Mouse (Mus musculus): ENCODE data around the gene Paxip1. TPM values are rescaled to one million over a fixed set of nuclear protein-coding genes. Genes with fewer than 3 reads are reported as not detected.
A peak's percentile ranks its signal among the peaks of the same experiment; 100 is the strongest.

Gene Paxip1
- total RNA-seq, 2 experiments from 2014 or later, result 36.3 to 62.7 TPM

DNA sequence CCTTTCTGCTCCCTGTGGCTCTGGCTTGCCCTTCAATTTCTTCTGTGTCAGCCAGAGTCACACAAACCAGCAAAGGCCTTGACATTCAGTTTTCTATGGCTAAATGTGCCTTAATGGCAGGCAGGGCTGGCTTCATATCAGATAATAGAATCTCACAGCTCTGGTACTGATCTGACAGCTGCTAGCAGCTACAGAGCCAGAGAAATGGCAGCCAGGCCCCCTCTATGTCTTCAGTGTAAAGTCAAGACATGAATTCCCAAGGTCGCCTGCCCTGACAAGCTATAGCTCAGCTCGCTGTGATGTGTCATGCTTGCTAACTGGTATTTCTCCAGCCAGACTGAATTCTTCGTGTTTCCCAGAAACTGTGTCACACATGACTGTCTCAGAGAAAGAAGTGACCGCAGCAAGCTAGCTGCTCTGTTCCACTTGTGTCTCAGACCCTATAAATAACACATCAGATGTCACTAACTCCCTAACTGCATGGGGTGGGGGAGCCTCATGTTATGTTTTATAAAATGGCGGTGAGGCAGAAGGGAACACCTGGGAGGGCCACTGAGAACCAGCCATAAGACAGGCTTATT is 59.1 kb downstream of the Paxip1 start:
- ATAC-seq (replicated peaks; ENCODE audit: low FRiP score, low TSS enrichment, poor library complexity, severe bottlenecking), result no peak

DNA sequence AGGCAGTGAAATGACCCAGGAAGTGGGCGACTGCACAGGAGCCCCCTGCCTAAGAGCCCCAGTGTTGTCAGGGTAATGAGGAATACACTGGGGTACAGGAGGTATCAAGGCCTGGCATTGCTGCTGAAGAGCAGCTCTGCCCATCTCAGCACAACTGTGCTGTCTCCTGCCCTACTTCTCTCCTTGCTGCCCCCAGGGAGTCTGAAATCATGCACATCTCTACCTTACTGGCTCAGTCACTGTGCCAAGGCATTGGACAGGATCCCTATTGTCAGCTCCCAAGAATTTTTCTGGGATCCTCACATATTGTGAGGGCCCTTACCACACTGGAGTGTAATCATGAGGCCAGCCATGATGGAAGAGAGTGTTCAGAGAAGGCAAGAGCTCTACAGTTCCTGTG is 60.1 kb downstream of the Paxip1 start:
- ATAC-seq (replicated peaks; ENCODE audit: low FRiP score, low TSS enrichment, poor library complexity, severe bottlenecking), result no peak

DNA sequence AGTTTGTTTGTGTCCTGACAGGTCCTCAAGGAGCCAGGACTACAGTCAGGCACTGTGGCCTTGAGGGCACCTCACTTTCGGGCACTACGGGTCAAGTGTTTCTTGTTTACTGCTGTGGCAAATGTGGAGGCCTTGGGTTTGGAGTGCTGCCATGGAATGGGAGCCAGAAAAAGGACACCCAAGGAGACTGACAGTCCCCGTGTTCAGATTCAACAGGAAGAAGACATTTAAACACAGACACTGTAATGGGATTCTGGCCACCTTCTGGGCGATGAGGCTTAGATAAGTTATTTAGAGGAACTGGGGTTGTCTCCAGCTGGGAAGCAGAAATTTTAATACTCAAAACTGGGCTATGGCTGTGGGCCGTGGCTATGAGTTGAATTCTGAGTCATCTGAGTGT is 60.8 kb downstream of the Paxip1 start:
- ATAC-seq (replicated peaks; ENCODE audit: low FRiP score, low TSS enrichment, poor library complexity, severe bottlenecking), result no peak

DNA sequence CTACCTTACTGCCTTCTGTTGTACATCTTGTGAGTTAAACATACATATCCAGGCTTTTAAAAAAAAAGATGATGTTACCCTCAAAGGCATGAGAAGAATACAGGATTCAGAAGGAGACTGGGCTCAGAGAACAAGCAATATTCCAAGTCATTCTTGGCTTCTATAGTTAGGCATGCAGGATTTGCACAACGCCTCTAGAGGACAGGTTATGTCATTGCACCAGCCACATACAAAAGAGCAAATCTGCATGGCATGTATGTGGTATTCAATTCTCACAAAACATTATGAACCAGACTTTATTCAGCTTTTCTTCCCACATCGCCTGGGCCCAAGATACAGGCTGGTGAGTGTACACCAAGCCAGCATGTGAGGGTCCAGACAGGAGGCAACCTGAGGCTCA is 67.0 kb downstream of the Paxip1 start:
- peak; percentile 48; the same call in 1 of the 2 replicates for ATAC-seq (replicated peaks; ENCODE audit: low FRiP score, low TSS enrichment, poor library complexity, severe bottlenecking)

DNA sequence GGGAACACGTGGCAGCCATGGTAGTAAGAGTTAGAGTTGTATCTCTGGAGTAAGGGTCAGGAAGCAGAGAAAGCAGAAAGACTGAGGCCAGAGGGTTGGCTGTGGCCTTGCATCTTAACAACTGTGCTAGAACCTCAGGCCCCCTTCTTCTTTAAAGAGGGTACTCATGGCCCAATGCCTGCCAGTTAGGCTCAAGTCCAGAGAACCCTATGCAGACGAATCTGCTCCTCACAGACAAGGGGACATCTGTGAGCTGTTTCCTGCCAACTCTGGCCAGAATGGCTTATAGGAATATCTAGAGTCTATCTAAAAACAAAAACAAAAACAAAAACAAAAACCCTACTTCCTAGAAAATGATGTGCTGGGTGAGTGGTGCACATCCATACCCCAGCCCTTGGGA is 72.2 kb downstream of the Paxip1 start:
- ATAC-seq (replicated peaks; ENCODE audit: low FRiP score, low TSS enrichment, poor library complexity, severe bottlenecking), result no peak

DNA sequence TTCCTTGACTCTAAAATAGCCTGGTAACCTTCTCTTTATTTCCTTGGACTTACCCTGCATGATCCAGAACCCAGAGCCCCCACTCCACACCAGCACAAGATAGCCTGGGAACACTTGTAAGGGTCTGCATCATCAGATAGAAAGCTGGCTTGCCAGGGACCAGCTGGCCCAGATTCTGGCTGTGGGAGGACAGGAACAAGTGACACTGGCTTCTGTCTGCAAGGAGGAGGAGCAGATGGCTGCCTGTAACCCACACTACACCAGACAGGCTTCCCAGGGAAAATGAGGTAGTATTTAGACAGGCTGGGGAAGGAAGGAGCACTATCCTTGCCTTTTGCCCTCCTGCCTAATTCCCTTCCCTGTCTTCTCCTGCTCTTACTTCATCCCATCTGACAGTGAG is 74.2 kb downstream of the Paxip1 start:
- ATAC-seq (replicated peaks; ENCODE audit: low FRiP score, low TSS enrichment, poor library complexity, severe bottlenecking), result no peak

DNA sequence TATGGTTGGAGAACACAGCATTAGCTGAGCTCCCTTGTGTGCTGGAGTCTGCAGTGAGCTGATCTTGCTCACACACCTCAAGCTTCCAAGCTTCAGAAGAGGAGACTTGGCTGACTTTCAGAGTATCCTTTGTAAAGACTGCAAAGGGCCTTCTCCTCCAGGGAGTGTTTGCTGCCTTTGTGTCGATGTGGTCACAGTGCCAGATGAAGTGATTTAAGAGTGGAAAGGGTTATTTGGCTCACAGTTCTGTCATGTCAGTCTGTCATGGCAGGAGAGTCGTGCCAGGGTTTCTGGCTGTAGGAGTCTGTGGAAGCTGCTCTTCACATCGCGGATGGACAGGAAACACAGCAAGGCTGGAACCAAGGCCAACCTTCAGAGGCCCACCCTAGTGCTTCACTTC is 75.5 kb downstream of the Paxip1 start:
- ATAC-seq (replicated peaks; ENCODE audit: low FRiP score, low TSS enrichment, poor library complexity, severe bottlenecking), result no peak

DNA sequence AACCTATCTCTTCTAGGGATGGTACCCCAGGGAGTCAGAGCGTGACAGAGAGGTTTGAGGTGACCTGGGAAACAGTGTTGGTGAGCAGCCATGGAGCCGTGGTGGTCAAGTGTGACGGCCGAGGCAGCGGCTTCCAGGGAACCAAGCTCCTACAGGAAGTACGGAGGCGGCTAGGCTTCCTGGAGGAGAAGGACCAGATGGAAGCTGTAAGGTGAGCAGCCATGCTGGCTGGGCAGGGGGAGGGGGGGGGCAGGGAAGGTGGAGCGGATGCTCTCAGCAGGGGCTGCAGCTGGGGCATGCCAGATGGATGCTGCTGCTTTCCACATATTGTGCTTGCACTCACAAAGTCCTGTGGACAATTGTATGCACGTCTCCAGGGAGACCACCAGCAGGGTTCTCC is 77.1 kb downstream of the Paxip1 start:
- no peak for ATAC-seq (replicated peaks; ENCODE audit: low FRiP score, low TSS enrichment, poor library complexity, severe bottlenecking)

DNA sequence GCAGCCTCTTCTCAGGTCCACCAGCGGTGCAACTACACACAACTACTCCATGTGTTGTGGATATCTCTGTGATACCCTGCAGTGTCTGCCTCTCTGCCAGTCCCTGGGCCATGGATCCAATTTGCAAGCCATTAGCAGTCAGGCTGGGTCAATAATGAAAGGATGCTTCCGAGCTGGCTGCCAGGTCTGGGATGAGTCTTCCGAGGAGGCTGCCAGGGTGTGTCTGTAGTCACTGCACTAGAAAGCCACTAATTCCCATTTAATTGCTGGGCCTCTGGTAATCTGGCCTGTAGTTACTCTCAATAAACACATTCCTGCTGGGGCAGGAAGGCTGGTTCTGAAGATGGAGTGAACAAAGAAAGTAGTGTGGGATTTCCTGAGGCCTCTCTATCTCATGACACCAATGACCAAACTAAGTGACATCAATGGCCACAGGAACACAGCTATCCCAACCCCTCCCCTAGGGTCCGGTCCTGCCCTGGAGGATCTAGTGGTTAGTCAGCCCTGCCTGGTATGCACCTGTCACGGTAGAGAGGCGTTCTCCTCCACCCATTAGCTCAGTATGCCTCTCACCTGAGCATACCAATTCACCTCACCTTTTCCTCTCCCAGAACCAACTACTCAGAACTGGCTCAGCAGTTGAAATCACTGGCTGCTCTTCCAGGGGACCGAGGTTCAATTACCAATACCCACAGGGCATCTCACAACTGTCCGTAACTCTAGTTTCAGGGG is 79.9 kb downstream of the Paxip1 start:
- no peak for ATAC-seq (replicated peaks; ENCODE audit: low FRiP score, low TSS enrichment, poor library complexity, severe bottlenecking)

DNA sequence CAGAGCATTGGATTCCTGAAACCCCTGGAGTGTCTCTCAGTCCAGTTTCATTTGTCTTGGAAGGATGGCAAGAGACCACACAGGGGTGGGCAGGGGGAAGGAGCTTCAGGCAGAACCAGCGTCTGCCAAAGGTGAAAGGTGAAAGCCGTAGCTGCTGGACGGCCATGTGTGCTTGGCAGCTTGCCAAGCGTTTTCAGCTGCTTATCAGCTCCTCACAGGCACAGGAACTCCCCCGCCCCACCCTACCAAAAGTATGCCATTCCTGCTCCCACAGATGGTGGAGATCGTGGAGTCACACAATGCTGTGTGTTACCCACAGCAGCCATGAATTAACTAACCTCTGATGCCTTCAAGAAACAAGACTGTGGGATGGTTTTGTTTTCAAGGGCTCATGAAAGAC is 83.3 kb downstream of the Paxip1 start:
- ATAC-seq (replicated peaks; ENCODE audit: low FRiP score, low TSS enrichment, poor library complexity, severe bottlenecking), result peak; percentile 72

DNA sequence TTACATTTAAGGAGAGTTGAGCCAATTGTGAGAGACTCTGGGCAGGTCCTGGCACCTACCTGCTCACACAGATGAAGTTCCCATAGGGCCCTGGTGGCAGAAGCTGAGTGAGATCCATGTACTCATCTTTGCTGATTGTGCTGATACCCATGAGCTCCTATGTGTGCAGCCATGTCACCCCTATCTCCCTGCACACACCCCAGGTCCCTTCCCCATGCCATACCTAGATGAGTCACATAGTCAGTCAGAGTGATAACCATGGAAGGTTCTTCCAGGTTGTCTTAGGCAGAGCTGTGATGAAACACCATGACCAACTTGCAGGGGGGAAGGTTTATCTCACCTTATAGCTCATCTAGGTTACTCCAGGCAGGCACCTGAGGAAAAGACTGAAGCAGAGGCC is 84.2 kb downstream of the Paxip1 start:
- ATAC-seq (replicated peaks; ENCODE audit: low FRiP score, low TSS enrichment, poor library complexity, severe bottlenecking), result no peak

DNA sequence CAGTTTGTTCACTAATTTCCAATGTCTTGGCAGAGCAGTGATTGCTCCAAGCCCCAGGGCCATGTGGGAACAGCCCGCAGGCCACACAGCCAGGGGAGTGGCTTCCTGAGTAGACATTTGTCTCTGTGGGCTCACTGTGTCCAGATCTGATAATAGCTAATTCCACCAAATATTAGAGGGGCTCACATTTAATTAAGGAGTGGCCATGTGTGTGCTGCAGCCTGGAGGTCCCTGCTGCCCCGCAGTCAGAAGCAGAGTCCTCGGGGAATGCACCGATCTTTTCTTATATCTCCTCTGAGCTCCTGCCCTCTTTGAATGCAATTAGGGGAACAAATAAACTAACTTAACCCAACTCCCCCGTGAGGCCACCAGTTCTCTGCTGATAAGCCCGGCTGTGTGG is 84.9 kb downstream of the Paxip1 start:
- ATAC-seq (replicated peaks; ENCODE audit: low FRiP score, low TSS enrichment, poor library complexity, severe bottlenecking), result no peak

DNA sequence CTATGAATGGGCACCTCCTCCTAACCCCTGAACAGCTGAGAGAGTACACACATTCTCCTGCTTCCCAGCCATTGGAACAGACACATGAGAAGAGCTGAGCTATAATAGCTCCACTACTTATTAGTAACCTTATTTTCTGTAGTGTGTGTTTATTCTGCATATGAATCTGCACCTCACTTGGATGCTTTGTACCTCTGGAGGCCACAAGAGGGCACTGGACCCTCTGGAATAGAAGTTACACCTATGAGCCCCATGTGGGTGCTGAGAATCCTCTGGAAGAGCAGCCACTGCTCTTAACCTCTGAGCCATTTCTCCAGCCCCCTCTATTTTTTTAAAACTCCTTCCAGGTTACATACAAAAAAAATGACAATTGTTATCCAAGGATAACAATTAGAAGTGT is 86.5 kb downstream of the Paxip1 start:
- no peak for ATAC-seq (replicated peaks; ENCODE audit: low FRiP score, low TSS enrichment, poor library complexity, severe bottlenecking)

DNA sequence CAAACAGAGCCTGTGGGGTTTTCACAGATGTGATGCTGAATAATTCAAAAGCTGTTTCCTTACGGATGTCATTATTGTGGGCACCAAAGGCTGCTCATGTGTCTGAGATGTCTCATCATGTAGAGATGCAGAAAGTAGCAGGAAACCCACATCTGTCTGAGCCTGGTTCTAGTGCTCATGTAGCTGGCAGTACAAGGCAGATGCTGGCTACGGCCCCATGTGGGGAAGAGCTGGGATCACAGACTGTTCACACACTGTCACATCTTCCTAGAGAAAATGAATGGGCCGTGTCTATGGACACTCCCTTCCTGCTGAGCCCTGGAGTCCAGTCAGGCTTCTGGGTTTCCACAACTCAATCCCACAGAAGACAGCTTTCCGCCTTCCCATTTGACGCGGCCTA is 89.0 kb downstream of the Paxip1 start:
- no peak for ATAC-seq (replicated peaks; ENCODE audit: low FRiP score, low TSS enrichment, poor library complexity, severe bottlenecking)

Other genes starting within 250 kb of the Paxip1 start
- not detected in 2 replicates for gene Htr5a, start 50.5 kb upstream of the Paxip1 start, total RNA-seq (2014; fragmentation: Nextera tagmentation)
- not detected in 2 replicates for gene Htr5a, start 50.5 kb upstream of the Paxip1 start, total RNA-seq (2017)

Measured in megakaryocyte-erythroid progenitor cell, adult 5-6 weeks (primary cell).